Mouse (Mus musculus): ENCODE data around the gene Gm17027.
"Not testable (repeated sequence)": the region's sequence is repeated elsewhere in the genome, so short reads cannot be mapped to it uniquely, and the experiment has no call there.

The Gm17027 gene

GRCm38 (mm10) chr14:42162522-42162921 lies at the start of gene Gm17027:
Gene Gm17027, minus strand, starts transcription at chr14:42162622.
- not testable (repeated sequence) for DNase-seq

DNA sequence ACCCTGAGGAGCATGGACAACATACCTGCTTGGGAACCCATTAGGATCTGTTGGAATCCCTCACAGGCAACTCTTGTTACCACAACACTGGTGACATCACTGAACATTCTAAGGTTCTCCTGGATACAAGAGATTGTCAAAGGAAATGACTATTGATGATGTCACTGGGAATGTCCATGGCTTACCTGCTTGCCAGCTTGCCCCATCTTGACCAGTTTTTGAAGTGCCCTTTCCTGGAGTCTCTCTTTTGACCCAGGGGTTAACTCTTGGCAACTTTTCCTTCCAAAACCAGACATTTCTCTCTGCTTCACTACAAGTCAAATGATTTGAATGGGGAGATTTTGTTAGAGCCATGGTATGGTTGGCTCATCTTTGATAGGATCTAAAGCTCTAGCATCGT lies 28.3 kb upstream of the Gm17027 start, which contains the start of gene Gm3573:
Gene Gm3573 (minus strand): TSS at position 101 of the 400 bp plus-strand sequence.
- DNase-seq = not testable (repeated sequence)

DNA sequence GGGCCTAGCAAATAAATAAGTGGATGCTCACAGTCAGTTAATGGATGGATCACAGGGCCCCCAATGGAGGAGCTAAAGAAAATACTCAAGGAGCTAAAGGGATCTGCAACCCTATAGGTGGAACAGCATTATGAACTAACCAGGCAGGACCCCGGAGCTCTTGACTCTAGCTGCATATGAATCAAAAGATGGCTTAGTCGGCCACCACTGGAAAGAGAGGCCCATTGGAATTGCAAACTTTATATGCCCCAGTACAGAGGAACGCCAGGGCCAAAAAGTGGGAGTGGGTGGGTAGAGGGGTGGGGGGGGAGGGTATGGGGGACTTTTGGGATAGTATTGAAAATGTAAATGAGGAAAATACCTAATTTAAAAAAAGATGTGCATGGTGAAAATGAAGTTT lies 21.5 kb upstream of the Gm17027 start:
- DNase-seq = not testable (repeated sequence)

GRCm38 (mm10) chr14:42134571-42134970 lies 27.9 kb downstream of the Gm17027 start:
- peak in 1 of 2 experiments; percentile 3 for DNase-seq

- not testable (repeated sequence) for DNase-seq
Observed at GRCm38 (mm10) chr14:42133806-42134205, 28.6 kb downstream of the Gm17027 start.

DNA sequence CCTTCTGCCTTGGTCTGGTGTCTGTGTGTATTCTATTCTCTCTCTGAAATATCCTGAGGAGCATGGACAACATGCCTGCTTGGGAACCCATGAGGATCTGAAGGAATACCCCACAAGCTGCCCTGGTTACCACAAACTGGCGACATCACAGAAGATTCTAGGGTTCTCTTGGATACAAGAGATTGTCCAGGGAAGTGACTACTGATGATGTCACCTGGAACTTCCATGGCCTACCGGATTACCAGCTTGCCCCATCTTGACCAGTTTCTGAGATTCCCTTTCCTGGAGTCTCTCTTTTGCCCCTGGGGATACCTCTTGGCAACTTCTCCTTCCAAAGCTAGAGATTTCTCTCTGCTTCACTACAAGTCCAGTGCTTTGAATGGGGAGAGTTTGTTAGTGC lies 45.2 kb downstream of the Gm17027 start, which contains the start of gene Gm7951:
Gene Gm7951 (minus strand): TSS at position 101 of the 400 bp plus-strand sequence.
- DNase-seq = not testable (repeated sequence)

Measured in kidney, postnatal 36 days (tissue).